Mouse (Mus musculus) bone marrow macrophage, adult 2 months (primary cell): ENCODE data around the gene Trcg1.

Source experiments
- CTCF ChIP-seq: IDR thresholded peaks from 2 replicates; pipeline ENCODE4 v1.5.1; 2012; ENCODE audit warnings: low read depth, mild to moderate bottlenecking, low read length, moderate library complexity
- POLR2A ChIP-seq: IDR thresholded peaks from 2 replicates; pipeline ENCODE4 v1.6.1; 2012; ENCODE audit warnings: mild to moderate bottlenecking, low read depth, low read length, borderline replicate concordance

DNA sequence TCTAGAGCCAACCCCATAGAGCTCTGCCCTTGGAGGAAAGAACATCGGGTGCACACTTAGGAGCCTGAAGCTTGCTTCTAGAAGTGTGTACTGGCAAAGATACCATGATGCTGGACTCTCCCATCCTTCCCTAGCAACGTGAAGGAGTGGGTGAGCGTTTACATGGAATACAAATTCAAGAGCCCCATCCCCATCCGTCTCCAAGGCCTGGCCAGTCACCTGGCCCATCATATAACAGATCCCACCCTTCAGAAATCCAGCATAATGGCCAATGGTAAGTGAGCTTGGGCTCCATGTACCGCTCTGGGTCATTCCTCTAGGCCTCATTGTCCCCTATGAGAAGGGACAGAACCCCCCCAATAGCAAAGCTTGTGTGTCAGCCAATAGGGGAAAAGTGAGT is 10.1 kb downstream of the Trcg1 start:
- TF ChIP-seq CTCF (no peak), POLR2A (no peak)
